8 mouse cellular contexts compared by ENCODE assay signal in the genomic region with DNA sequence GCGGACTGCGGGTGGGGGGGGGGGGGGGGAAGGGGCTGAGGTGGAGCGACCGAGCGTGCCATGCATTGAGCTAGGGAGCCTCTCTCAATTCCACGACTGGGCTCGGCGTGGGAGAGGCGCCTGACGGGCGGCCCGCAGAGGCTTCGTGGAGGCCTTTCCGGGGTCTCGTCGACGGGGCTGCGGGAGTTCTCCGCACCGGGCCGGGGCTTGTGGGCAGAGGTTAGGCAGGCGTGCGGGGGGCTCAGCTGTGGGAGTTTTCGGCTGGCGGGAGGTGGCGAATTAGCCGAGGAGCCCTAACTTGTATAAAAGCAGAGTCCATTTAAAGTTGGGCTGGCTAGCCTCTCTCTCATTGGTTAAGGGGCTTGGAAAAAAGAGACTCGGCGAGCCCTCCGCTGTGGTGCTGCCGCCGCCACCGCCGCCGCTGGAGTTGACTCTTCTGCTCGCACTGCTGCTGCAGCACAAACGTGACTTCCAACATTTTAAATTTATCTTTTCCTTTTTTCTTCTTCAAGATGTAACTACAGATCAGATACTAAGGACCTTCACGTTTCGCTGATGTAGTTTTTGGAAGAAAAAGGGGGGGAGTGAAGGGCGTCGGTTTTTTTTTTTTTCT. TPM values are rescaled to one million over a fixed set of nuclear protein-coding genes. Genes with fewer than 3 reads are reported as not detected.
DNase-seq lines count a peak whose midpoint lies in the region; ATAC-seq and TF ChIP-seq lines count a peak whose summit lies in the region.

No protein-coding gene starts in this region.

- peak overlapping the region; percentile 64 for H3K4me3 ChIP-seq in embryonic fibroblast, embryonic 13.5 days (ENCODE audit: insufficient read depth, low read length)
- H3K4me3 ChIP-seq in heart, embryonic 10.5 days = peak overlapping the region; percentile 82
- H3K4me3 ChIP-seq in kidney, embryonic 15.5 days (replicated peaks) = peak overlapping the region; percentile 85

- ATAC-seq in kidney, embryonic 15.5 days (replicated peaks; ENCODE audit: low FRiP score) = peak; percentile 79

- no peaks in the 10 kb centered on the region for H3K9me3 ChIP-seq in heart, embryonic 10.5 days
- no peaks in the 10 kb centered on the region for H3K9me3 ChIP-seq in kidney, embryonic 15.5 days (replicated peaks)

- peak; percentile 83 to 89 for DNase-seq in B cell, adult 2 months
- peak; percentile 97 for DNase-seq in brain, adult 2 months (ENCODE audit: low read depth, low spot score)
- DNase-seq in heart, embryonic 10.5 days (ENCODE audit: low spot score) = peak; percentile 95
- DNase-seq in liver = peak; percentile 89
- peak; percentile 76 to 91 for DNase-seq in monocyte, adult 2 months (ENCODE audit: low read depth in 1 of 2, low spot score in 2 of 2)
- peak; percentile 62 to 73 for DNase-seq in spleen, postnatal 14 days (ENCODE audit: low spot score in 2 of 2)

- peak; percentile 96 for TF ChIP-seq POLR2A in embryonic fibroblast, embryonic 13.5 days (IDR thresholded peaks at IDR 0.05; ENCODE audit: low read depth, low read length)

- peak overlapping the region; percentile 80 for H3K9ac ChIP-seq in kidney, embryonic 15.5 days

- no peaks in the 10 kb centered on the region for H3K27me3 ChIP-seq in heart, embryonic 10.5 days (ENCODE audit: insufficient read depth, poor library complexity, severe bottlenecking)
- H3K27me3 ChIP-seq in kidney, embryonic 15.5 days = no peaks in the 10 kb centered on the region

- H3K27ac ChIP-seq in embryonic fibroblast, embryonic 13.5 days (ENCODE audit: insufficient read depth, low read length) = peak overlapping the region; percentile 90
- peak overlapping the region; percentile 99 for H3K27ac ChIP-seq in heart, embryonic 10.5 days
- peak overlapping the region; percentile 99 for H3K27ac ChIP-seq in kidney, embryonic 15.5 days

- no peaks in the 10 kb centered on the region for H3K36me3 ChIP-seq in heart, embryonic 10.5 days
- no peaks in the 10 kb centered on the region for H3K36me3 ChIP-seq in kidney, embryonic 15.5 days

- no peak for TF ChIP-seq CTCF in embryonic fibroblast, embryonic 13.5 days (IDR thresholded peaks at IDR 0.05; ENCODE audit: borderline replicate concordance, insufficient read depth, low read length)

- no peaks in the 10 kb centered on the region for H3K4me1 ChIP-seq in embryonic fibroblast, embryonic 13.5 days (ENCODE audit: control insufficient read depth, insufficient read depth, low read length)
- peaks cover 31% of the 10 kb centered on the region for H3K4me1 ChIP-seq in heart, embryonic 10.5 days
- peaks cover 27% of the 10 kb centered on the region for H3K4me1 ChIP-seq in kidney, embryonic 15.5 days

- WGBS in heart, embryonic 10.5 days = under 1% methylated on average over 41 of the region's 41 CpGs
- 0% methylated on average over 38 of the region's 41 CpGs for WGBS in kidney, embryonic 15.5 days

- H3K4me2 ChIP-seq in kidney, embryonic 15.5 days = peak overlapping the region; percentile 68

RNA-seq across cellular contexts. Expression of gene Jarid2, which starts 1.8 kb away (rescaled TPM):
- 9.7 and 14.4 TPM in 2 replicates for polyA plus RNA-seq in embryonic fibroblast, embryonic 13.5 days (2011; ENCODE audit: insufficient read length, low read depth, missing spikeins)
- polyA plus RNA-seq in heart, embryonic 10.5 days (2016; fragmentation: Nextera tagmentation; extraction: Ambion mirVana) = 37.0 and 39.8 TPM in 2 replicates
- 38.9 and 39.8 TPM in 2 replicates for polyA plus RNA-seq in kidney, embryonic 15.5 days (2015; fragmentation: Nextera tagmentation; extraction: Ambion mirVana)

Comparison
In these comparisons a context has a peak if more than half of its experiments do, and no peak if none do; other contexts are left out.
1. Peak in every context shown above with its lines: DNase-seq, ATAC-seq, H3K4me3 ChIP-seq and H3K27ac ChIP-seq.